Mouse (Mus musculus) left cerebral cortex, postnatal 25 days (tissue): Measurements from ENCODE around the gene Hoxc5. TPM values are rescaled to one million over a fixed set of nuclear protein-coding genes. Genes with fewer than 3 reads are reported as not detected.

Experiments used
- DNase-seq, 2 experiments: peaks; one replicate each; pipeline ENCODE4 v3.0.0; 2022; ENCODE audit warnings: low spot score in 2 of 2, mixed read lengths in 1 of 2
- intact Hi-C: fragments of 180-260 bp; cut with DNase I; formaldehyde crosslinking; loops from one replicate; pipeline ENCODE4 v1.15.1; 2025
- total RNA-seq, 2 experiments: library from RNA; stranded (reverse); gene quantifications; 2 replicates each; pipeline ENCODE4 v1.2.3; 2021

Gene Hoxc5
- total RNA-seq, 2 experiments from 2014 or later, result not detected

GRCm38 (mm10) chr15:103024131-103024530, 56.9 kb downstream of the Hoxc5 start:
- intact Hi-C loops, result no loop called here
- no peak for DNase-seq

- intact Hi-C loops, result no loop called here
- no peak for DNase-seq
Measured at GRCm38 (mm10) chr15:103027266-103028235, 60.3 kb downstream of the Hoxc5 start.

- DNase-seq, result no peak
- intact Hi-C loops, result no loop called here
Measured at GRCm38 (mm10) chr15:103028916-103029512, 61.8 kb downstream of the Hoxc5 start.

- intact Hi-C loops, result loop anchor here (10.0 kb wide), 1 partner anchor 105 kb away; the partner anchor contains the start of gene Hoxc13
- DNase-seq, result no peak
Measured at GRCm38 (mm10) chr15:103030142-103030541, 62.9 kb downstream of the Hoxc5 start.

GRCm38 (mm10) chr15:103032167-103032566, 64.9 kb downstream of the Hoxc5 start:
- DNase-seq, result no peak
- intact Hi-C loops, result loop anchor here (10.0 kb wide), 1 partner anchor 107 kb away; the partner anchor contains the start of gene Hoxc13

GRCm38 (mm10) chr15:103032646-103033575, 65.7 kb downstream of the Hoxc5 start:
- DNase-seq, result no peak
- intact Hi-C loops, result loop anchor here (10.0 kb wide), 1 partner anchor 108 kb away; the partner anchor contains the start of gene Hoxc13

GRCm38 (mm10) chr15:103034043-103034806, 67.0 kb downstream of the Hoxc5 start:
- DNase-seq, result no peak
- intact Hi-C loops, result loop anchor here (10.0 kb wide), 1 partner anchor 109 kb away; the partner anchor contains the start of gene Hoxc13

- intact Hi-C loops, result loop anchor here (10.0 kb wide), 1 partner anchor 110 kb away; the partner anchor contains the start of gene Hoxc13
- no peak for DNase-seq
Measured at GRCm38 (mm10) chr15:103034807-103035547, 67.7 kb downstream of the Hoxc5 start.

GRCm38 (mm10) chr15:103035548-103035881, 68.3 kb downstream of the Hoxc5 start:
- no peak for DNase-seq
- intact Hi-C loops, result loop anchor here (10.0 kb wide), 1 partner anchor 111 kb away; the partner anchor contains the start of gene Hoxc13

GRCm38 (mm10) chr15:103037579-103037978, 70.3 kb downstream of the Hoxc5 start:
- DNase-seq, result no peak
- intact Hi-C loops, result loop anchor here (10.0 kb wide), 1 partner anchor 113 kb away; the partner anchor contains the start of gene Hoxc13

GRCm38 (mm10) chr15:103038701-103039480, 71.6 kb downstream of the Hoxc5 start:
- DNase-seq, result no peak
- intact Hi-C loops, result loop anchor here (10.0 kb wide), 1 partner anchor 114 kb away; the partner anchor contains the start of gene Hoxc13

- DNase-seq, result no peak
- intact Hi-C loops, result loop anchor here (10.0 kb wide), 1 partner anchor 115 kb away; the partner anchor contains the start of gene Hoxc13
Measured at GRCm38 (mm10) chr15:103039609-103040008, 72.4 kb downstream of the Hoxc5 start.

GRCm38 (mm10) chr15:103040601-103041000, 73.4 kb downstream of the Hoxc5 start:
- DNase-seq, result no peak
- intact Hi-C loops, result no loop called here

- intact Hi-C loops, result no loop called here
- DNase-seq, result no peak
Measured at GRCm38 (mm10) chr15:103041613-103042012, 74.4 kb downstream of the Hoxc5 start.

GRCm38 (mm10) chr15:103042209-103042608, 75.0 kb downstream of the Hoxc5 start:
- intact Hi-C loops, result no loop called here
- DNase-seq, result no peak

- intact Hi-C loops, result no loop called here
Measured at GRCm38 (mm10) chr15:103051670-103052069, 84.4 kb downstream of the Hoxc5 start.

GRCm38 (mm10) chr15:103053210-103053609, 86.0 kb downstream of the Hoxc5 start:
- intact Hi-C loops, result no loop called here
- no peak for DNase-seq

More at GRCm38 (mm10) chr15:103051670-103052069, 84.4 kb downstream of the Hoxc5 start:
- no peak for DNase-seq
